Mouse (Mus musculus) embryo, embryonic 11 days (tissue): Measurements from ENCODE around the gene Bhlha15.

Source experiments
- DNase-seq: peaks from one replicate; pipeline ENCODE4 v3.0.0-alpha.2; 2015

Bhlha15 gene

GRCm38 (mm10) chr5:144234714-144235113 is 44.6 kb downstream of the Bhlha15 start:
- DNase-seq = no peak

GRCm38 (mm10) chr5:144238969-144239368 is 48.9 kb downstream of the Bhlha15 start:
- DNase-seq = no peak
